Mouse (Mus musculus) layer of hippocampus, adult 6 months (tissue): ENCODE results near the gene Paics. TPM values are rescaled to one million over a fixed set of nuclear protein-coding genes. Genes with fewer than 3 reads are reported as not detected.

ENCODE experiments used
- long read RNA-seq, 2 experiments: library from polyadenylated mRNA; unstranded; transcript quantifications; one replicate each; pipeline ENCODE4 v2.0.0; 2019 to 2020
- polyA plus RNA-seq: library from polyadenylated mRNA; unstranded; fragments of <200 nt; fragmentation: Nextera tagmentation; gene quantifications from 2 replicates; pipeline ENCODE4 v1.2.3, GENCODE M21; 2021

The Paics gene
- 152 and 155 TPM in 2 replicates for polyA plus RNA-seq
- long read RNA-seq, experiment 1, transcript Paics-203 (10 exons, 2,345 nt): minor isoform, 10 of 387 reads
- long read RNA-seq, experiment 1, transcript Paics-201 (9 exons, 2,482 nt): major isoform, 306 of 387 reads
- long read RNA-seq, experiment 1, transcript Paics-202 (10 exons, 1,862 nt): minor isoform, 6 of 387 reads
- long read RNA-seq, experiment 1, partial matches to known transcripts: 30 of 387 reads
- long read RNA-seq, experiment 1, other reads (novel, unspliced or antisense): 33 of 387 reads
- long read RNA-seq, experiment 2, transcript Paics-202 (10 exons, 1,862 nt): minor isoform, 30 of 970 reads
- long read RNA-seq, experiment 2, transcript Paics-203 (10 exons, 2,345 nt): minor isoform, 43 of 970 reads
- long read RNA-seq, experiment 2, transcript Paics-201 (9 exons, 2,482 nt): major isoform, 822 of 970 reads
- long read RNA-seq, experiment 2, partial matches to known transcripts: 47 of 970 reads
- long read RNA-seq, experiment 2, other reads (novel, unspliced or antisense): 27 of 970 reads

DNA sequence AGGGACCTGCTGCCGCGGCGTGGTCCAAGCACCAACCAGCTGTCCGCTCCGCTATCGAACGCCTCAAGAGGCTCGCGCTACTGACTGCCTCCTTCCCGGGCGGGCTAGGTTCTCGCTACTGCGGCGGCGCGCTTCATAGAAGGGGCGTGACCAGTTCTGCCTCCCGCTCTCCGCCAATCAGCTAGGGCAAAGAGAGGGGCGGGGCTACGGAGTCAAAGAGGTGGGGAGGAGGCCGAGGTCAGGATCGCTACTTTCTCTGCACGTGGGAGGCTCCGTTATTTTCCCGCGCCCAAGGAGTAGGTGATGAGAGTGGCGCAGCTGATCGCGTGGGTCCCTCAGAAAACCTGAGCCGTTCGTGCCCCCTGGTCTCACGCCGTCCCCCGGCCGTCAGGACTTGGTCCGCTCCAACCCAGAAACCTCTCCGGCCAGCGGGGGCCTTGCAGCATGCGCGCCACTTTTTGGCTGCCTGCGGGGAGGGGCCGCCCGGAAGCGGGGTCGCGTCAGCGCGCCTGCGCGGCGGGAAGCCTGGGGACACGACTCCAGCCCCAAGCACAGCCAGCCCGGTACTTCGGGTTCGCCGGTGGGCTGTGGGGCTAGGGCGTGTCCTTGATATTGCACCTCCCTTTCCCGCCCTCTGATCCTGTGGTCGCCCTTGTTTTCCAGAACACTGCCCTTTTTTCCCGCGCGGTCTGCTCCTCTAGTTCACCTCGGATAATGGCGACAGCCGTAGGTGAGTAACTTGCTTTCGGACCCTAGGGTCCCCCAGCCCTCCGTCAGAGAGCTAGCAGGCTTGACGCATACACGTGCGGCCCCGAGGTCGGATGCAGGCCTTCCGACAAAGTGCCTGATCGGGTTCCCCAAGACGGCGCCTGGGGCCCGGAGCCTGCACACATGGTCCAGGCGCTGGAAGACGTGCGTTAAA is at the start of gene Paics, which contains the start of gene Ppat:
Paics (plus strand) TSS at position 202 of the 922 bp plus-strand sequence.
Ppat (minus strand) TSS at position 473 of the 922 bp plus-strand sequence.

DNA sequence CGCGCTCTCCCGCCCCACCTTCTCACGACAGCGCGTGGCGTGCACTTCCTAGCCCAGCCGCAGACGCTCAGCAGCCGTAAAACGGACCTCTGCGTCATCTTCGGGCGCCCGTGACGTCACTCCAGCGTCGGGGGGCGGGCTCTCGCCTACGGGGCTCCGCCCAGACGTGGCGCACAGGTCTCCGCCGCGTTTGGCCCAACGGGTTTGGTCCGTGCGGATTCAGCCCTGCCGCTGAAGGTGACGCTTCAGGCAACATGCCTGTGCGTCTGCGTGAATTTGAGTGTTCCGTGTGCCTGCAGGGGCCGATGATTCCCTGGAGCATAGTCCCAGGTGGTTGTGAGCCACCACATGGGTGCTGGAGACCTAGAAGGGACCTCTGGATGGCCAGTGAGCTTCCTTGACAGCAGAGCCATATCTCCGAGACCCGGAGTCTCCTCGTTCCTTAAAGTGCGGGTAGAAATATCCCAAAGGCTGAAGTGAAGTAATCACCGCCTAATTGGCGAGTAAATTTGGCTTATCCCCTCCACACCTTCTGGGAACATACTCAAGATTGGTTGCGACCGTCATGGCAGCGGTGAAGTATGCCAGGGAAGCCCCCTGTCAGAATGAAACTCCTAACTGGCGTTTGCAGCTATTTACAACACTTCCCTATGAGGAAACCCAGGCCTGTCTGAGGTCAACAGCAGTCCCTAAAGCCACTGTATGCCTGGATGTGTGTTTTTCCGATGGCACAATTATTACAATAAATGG is 45.5 kb upstream of the Paics start, which contains the start of gene Aasdh:
Aasdh (minus strand) TSS at position 110 of the 750 bp plus-strand sequence.

DNA sequence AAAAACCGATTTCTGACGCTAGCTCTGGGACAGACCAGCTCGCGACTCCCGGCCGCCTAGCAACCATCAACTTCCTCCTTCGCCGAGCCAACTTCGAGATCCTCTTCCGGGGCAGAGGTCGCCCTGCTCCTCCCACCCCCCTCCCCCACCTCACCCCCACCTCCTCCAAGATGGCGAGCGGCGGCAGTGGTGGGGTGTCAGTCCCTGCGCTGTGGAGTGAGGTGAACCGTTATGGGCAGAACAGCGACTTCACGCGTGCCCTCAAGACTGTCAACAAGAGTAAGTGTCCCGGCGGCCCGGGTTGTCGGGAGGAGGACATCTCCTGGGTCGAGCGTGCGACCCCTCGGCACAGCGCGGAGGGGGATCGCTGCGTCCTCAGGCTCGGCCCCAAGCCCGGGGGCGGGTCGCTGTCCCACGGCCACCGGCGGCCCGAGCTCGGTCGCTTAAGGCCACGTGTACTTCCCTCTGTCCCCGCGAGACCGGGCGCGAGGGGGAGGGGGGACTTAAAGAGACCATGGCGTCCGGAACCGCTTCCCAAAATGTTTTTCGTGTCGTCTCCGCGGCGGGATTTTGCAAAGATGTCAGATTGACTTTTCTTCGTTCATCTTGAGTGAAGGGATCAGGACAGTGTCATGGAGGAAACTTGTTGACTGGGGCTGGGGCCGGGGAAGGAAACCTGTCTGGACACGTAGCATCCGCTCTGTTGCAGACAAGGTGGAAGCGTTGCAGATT is 23.6 kb downstream of the Paics start, which contains the start of gene Srp72:
Srp72 (plus strand) TSS at position 130 of the 732 bp plus-strand sequence.

DNA sequence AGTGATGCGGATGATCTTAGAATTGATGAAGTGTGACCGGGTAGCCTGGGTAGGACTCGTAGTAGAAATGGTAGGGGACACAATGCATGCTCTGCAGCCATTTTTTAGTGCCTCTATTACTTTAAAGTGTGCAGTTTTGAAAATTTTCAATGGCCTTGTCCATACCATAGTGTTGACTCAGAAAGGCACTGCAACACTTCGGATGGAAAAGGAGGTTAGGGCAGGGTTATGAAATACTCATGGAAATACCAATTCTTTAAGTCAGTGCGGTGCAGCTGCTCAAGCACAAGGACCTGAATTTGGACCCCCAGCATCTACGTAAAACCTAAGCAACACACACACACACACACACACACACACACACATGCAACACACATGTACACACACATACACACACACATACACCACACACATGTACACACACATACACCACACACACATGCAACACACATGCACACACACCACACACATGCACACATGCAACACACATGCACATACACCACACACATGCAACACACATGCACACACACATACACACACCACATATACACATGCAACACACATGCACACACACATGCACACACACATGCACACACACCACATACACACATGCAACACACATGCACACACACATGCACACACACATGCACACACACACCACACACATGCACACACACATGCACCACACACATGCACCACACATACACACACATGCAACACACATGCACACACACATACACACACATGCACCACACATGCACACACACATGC is 53.1 kb downstream of the Paics start, which contains the start of gene Arl9:
Arl9 (plus strand) TSS at position 5 of the 771 bp plus-strand sequence.

DNA sequence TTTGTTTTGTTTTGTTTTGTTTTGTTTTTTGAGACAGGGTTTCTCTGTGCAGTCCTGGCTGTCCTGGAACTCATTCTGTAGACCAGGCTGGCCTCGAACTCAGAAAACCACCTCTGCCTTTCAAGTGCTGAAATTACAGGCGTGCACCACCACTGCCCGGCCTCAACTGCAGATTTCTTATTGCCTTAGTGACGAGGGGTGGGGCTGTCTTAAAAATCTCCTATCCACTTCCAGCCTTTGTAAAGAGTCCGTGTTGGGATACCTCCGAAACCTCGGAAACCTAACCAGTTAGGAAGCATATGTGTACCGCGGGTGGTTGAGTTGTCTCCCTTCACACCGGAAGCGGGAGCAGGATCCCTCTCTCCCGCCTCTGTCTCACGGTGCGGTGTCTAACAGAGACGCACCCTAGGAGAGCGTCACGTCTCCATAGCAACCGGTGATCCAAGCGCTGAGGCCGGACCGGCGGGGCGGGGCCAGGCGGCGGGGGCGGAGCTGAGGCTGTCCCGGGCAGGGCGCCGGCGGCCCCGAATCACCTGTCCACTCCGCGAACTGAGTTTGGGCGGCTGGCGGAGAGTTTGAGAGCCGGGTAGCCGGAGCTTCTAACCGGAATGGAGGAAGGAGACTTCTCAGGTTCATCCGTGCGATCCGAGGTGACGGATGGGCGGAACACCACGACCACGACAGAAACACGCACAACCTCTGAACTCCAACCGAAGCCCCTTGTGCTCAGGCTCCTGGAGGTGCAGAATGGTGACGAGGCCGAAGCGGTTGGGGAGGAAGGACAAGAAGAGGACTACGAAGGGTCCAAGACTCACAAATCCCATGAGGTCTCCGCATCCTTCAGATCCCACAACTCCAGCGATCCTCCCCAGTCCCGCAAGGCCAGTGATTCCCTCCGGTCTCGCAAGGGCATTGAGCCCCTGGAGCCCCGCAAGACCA is 64.7 kb downstream of the Paics start, which contains the start of gene Thegl:
Thegl (plus strand) TSS at position 480 of the 939 bp plus-strand sequence.

Other genes with a start within 250 kb of the Paics start
- 5.5 and 7.8 TPM in 2 replicates for gene Aasdh, start 45.8 kb upstream of the Paics start, polyA plus RNA-seq
- gene Ppat, start 271 bp downstream of the Paics start, polyA plus RNA-seq: 6.6 and 6.9 TPM in 2 replicates
- gene Srp72, start 23.4 kb downstream of the Paics start, polyA plus RNA-seq: 19.0 and 23.9 TPM in 2 replicates
- not detected in 2 replicates for gene Arl9, start 52.7 kb downstream of the Paics start, polyA plus RNA-seq
- 1.6 and 1.8 TPM in 2 replicates for gene Thegl, start 64.7 kb downstream of the Paics start, polyA plus RNA-seq
- 47.3 and 64.2 TPM in 2 replicates for gene Hopx, start 163.8 kb downstream of the Paics start, polyA plus RNA-seq